Mouse (Mus musculus) CH12.LX (cell line): ENCODE data around the gene Kif28. TPM values are rescaled to one million over a fixed set of nuclear protein-coding genes. Genes with fewer than 3 reads are reported as not detected.
A peak's percentile ranks its signal among the peaks of the same experiment; 100 is the strongest.

ENCODE experiments used
- DNase-seq: peaks from one replicate; pipeline ENCODE4 v3.0.0-alpha.2; 2013; ENCODE audit errors: extremely low read depth
- H3K27ac ChIP-seq: 2 replicates; pipeline ENCODE4 v1.5.1; 2012; ENCODE audit warnings: low read depth, mild to moderate bottlenecking, control low read depth, moderate library complexity; ENCODE audit not compliant: insufficient read depth
- H3K27me3 ChIP-seq: replicated peaks from 2 replicates; pipeline ENCODE3; 2012; ENCODE audit warnings: inconsistent platforms
- H3K36me3 ChIP-seq, 2 experiments: replicated peaks in 1 of 2; 2 replicates each; pipeline versions ENCODE3 to v1.6.1; 2012; ENCODE audit warnings: inconsistent platforms in 1 of 2, low read length in 1 of 2, mild to moderate bottlenecking in 1 of 2, mixed read lengths in 1 of 2, moderate library complexity in 1 of 2; ENCODE audit not compliant: control insufficient read depth in 1 of 2, insufficient read depth in 1 of 2
- H3K4me1 ChIP-seq, 2 experiments: 2 replicates each; pipeline ENCODE4 v1.6.1; 2012; ENCODE audit warnings: inconsistent platforms in 1 of 2, moderate library complexity in 1 of 2; ENCODE audit not compliant: insufficient read depth in 2 of 2, control insufficient read depth in 1 of 2
- H3K4me2 ChIP-seq: 2 replicates; pipeline ENCODE4 v1.6.1; 2012; ENCODE audit warnings: low read depth, mild to moderate bottlenecking, control low read depth; ENCODE audit not compliant: poor library complexity, insufficient read depth, severe bottlenecking
- H3K4me3 ChIP-seq, 3 experiments: fragments of 150-350 bp in 1 of 3; sonication (generic) in 1 of 3; replicated peaks in 1 of 3; 2 replicates each; pipeline versions ENCODE3 to v1.5.1; 2011 to 2012; ENCODE audit warnings: low read depth in 2 of 3, low read length in 2 of 3, mild to moderate bottlenecking in 2 of 3, moderate library complexity in 2 of 3, control low read depth in 1 of 3, improper control_type of control experiment in 1 of 3, inconsistent platforms in 1 of 3, mixed read lengths in 1 of 3; ENCODE audit not compliant: poor library complexity in 1 of 3
- H3K79me2 ChIP-seq: replicated peaks from 2 replicates; pipeline ENCODE4 v1.6.1; 2012; ENCODE audit warnings: mild to moderate bottlenecking, moderate library complexity; ENCODE audit not compliant: control insufficient read depth, poor library complexity, insufficient read depth, severe bottlenecking; ENCODE audit errors: extremely low read depth
- H3K9ac ChIP-seq: 2 replicates; pipeline ENCODE4 v1.6.1; 2012; ENCODE audit warnings: low read depth, mild to moderate bottlenecking, control low read depth, moderate library complexity; ENCODE audit not compliant: insufficient read depth
- H3K9me3 ChIP-seq: replicated peaks from 2 replicates; pipeline ENCODE3; 2012; ENCODE audit warnings: low read length, inconsistent platforms, mixed read lengths
- BHLHE40 ChIP-seq: IDR thresholded peaks from 2 replicates; pipeline ENCODE4 v1.6.1; 2011; ENCODE audit warnings: mild to moderate bottlenecking, low read depth, low read length, improper control_type of control experiment
- CHD2 ChIP-seq: IDR thresholded peaks from 2 replicates; pipeline ENCODE4 v1.6.1; 2011; ENCODE audit warnings: low read length, improper control_type of control experiment
- ELF1 ChIP-seq: IDR thresholded peaks from 2 replicates; pipeline ENCODE4 v1.6.1; 2014; ENCODE audit warnings: low read depth, mild to moderate bottlenecking, inconsistent platforms, low read length, improper control_type of control experiment
- EP300 ChIP-seq: IDR thresholded peaks from 2 replicates; pipeline ENCODE4 v1.6.1; 2011; ENCODE audit warnings: low read length, improper control_type of control experiment
- ETS1 ChIP-seq: conservative IDR thresholded peaks from 2 replicates; pipeline ENCODE4 v1.6.1; 2012; ENCODE audit warnings: low read depth, mild to moderate bottlenecking, inconsistent platforms, low read length, improper control_type of control experiment, moderate library complexity
- GABPA ChIP-seq: IDR thresholded peaks from 2 replicates; pipeline ENCODE4 v1.6.1; 2012; ENCODE audit warnings: low read depth, low read length, improper control_type of control experiment, inconsistent platforms; ENCODE audit not compliant: insufficient replicate concordance
- HCFC1 ChIP-seq: IDR thresholded peaks from 2 replicates; pipeline ENCODE4 v1.6.1; 2012; ENCODE audit warnings: low read depth, mild to moderate bottlenecking, inconsistent platforms, low read length, improper control_type of control experiment
- IRF4 ChIP-seq: IDR thresholded peaks from 2 replicates; pipeline ENCODE4 v1.6.1; 2014; ENCODE audit warnings: low read depth, mild to moderate bottlenecking, inconsistent platforms, low read length, improper control_type of control experiment
- JUND ChIP-seq: conservative IDR thresholded peaks from 2 replicates; pipeline ENCODE4 v1.6.1; 2011; ENCODE audit warnings: low read depth, low read length, improper control_type of control experiment
- MAFK ChIP-seq: IDR thresholded peaks from 2 replicates; pipeline ENCODE4 v1.6.1; 2011; ENCODE audit warnings: low read length, improper control_type of control experiment; ENCODE audit not compliant: insufficient replicate concordance
- MAX ChIP-seq: IDR thresholded peaks from 2 replicates; pipeline ENCODE4 v1.6.1; 2011; ENCODE audit warnings: low read length, improper control_type of control experiment
- MEF2A ChIP-seq: IDR thresholded peaks from 2 replicates; pipeline ENCODE4 v1.6.1; 2014; ENCODE audit warnings: low read depth, mild to moderate bottlenecking, inconsistent platforms, low read length, improper control_type of control experiment, borderline replicate concordance
- MXI1 ChIP-seq: IDR thresholded peaks from 2 replicates; pipeline ENCODE4 v1.6.1; 2011; ENCODE audit warnings: mild to moderate bottlenecking, low read depth, low read length, improper control_type of control experiment
- MYC ChIP-seq: IDR thresholded peaks from 2 replicates; pipeline ENCODE4 v1.6.1; 2011; ENCODE audit warnings: low read depth, mild to moderate bottlenecking, improper control_type of control experiment, low read length
- NELFE ChIP-seq: IDR thresholded peaks from 2 replicates; pipeline ENCODE4 v1.6.1; 2011; ENCODE audit warnings: low read depth, low read length, improper control_type of control experiment
- PAX5 ChIP-seq: IDR thresholded peaks from 2 replicates; pipeline ENCODE4 v1.6.1; 2012; ENCODE audit warnings: low read length, inconsistent platforms, mixed read lengths
- RCOR1 ChIP-seq: conservative IDR thresholded peaks from 2 replicates; pipeline ENCODE4 v1.6.1; 2012; ENCODE audit warnings: low read depth, mild to moderate bottlenecking, inconsistent platforms, low read length, improper control_type of control experiment
- SIN3A ChIP-seq: IDR thresholded peaks from 2 replicates; pipeline ENCODE4 v1.6.1; 2012; ENCODE audit warnings: low read length, improper control_type of control experiment, inconsistent platforms
- SMC3 ChIP-seq: IDR thresholded peaks from 2 replicates; pipeline ENCODE4 v1.6.1; 2011; ENCODE audit warnings: low read depth, low read length, improper control_type of control experiment
- TBP ChIP-seq: conservative IDR thresholded peaks from 2 replicates; pipeline ENCODE4 v1.6.1; 2011; ENCODE audit warnings: low read depth, low read length, improper control_type of control experiment
- TCF12 ChIP-seq: IDR thresholded peaks from 2 replicates; pipeline ENCODE4 v1.6.1; 2014; ENCODE audit warnings: low read depth, mild to moderate bottlenecking, inconsistent platforms, low read length, improper control_type of control experiment
- dilution Hi-C: fragments of 300-500 bp; cut with MboI; formaldehyde crosslinking; loops from 2 replicates; pipeline ENCODE4 v1.14.3; 2020; ENCODE audit warnings: low sequenced_read_pairs; ENCODE audit not compliant: extremely low pct_unique_long_range_greater_than_20kb, extremely low pct_ligation_motif_present
- in situ Hi-C: fragments of 300-500 bp; cut with MboI; formaldehyde crosslinking; loops from 3 replicates; pipeline ENCODE4 v1.14.3; 2019; ENCODE audit warnings: low sequenced_read_pairs, low pct_ligation_motif_present, low pct_unique_long_range_greater_than_20kb, mixed read lengths
- polyA plus RNA-seq: library from polyadenylated mRNA; unstranded; fragments of >175 nt; gene quantifications from 2 replicates; pipeline ENCODE4 v1.2.1, GENCODE M21; 2012; ENCODE audit warnings: low read depth; ENCODE audit not compliant: insufficient read length
- total RNA-seq, 2 experiments: library from RNA; depleted of rRNA; stranded (reverse); fragments of 300-350 nt in 1 of 2; fragments of >200 nt in 1 of 2; gene quantifications; 2 replicates each; pipeline ENCODE4 v1.2.3; 2012 to 2014

Kif28 gene
- total RNA-seq (2012; rRNA removed) (0.04 TPM in 1 of 2 replicates, not detected in the other), total RNA-seq (2014; rRNA removed) (not detected in 2 replicates), polyA plus RNA-seq (0.07 and 0.11 TPM in 2 replicates)

GRCm38 (mm10) chr1:179745171-179745570 is at the start of gene Kif28:
TSS of gene Kif28 (minus strand) at chr1:179745271.
- H3K9me3 ChIP-seq: no peaks in the 10 kb centered on the region
- peaks cover 0 to 9% of the 10 kb centered on the region in 2 experiments; a peak in 2 of 4 replicates for H3K4me1 ChIP-seq
- no peak within 1 kb of the TSS for H3K4me3 ChIP-seq
- TF ChIP-seq CHD2: no peak
- no peak for TF ChIP-seq PAX5
- no peak for TF ChIP-seq GABPA
- no peak for DNase-seq
- no peak within 1 kb of the TSS for H3K4me2 ChIP-seq
- peaks cover 49 to 72% of the 10 kb centered on the region in 2 experiments for H3K36me3 ChIP-seq
- peaks cover 18% of the 10 kb centered on the region for H3K79me2 ChIP-seq
- dilution Hi-C loops (no loop called here), in situ Hi-C loops (no loop called here)
- no peak within 1 kb of the TSS for H3K27ac ChIP-seq
- no peaks in the 10 kb centered on the region for H3K27me3 ChIP-seq
- H3K9ac ChIP-seq: no peak within 1 kb of the TSS

GRCm38 (mm10) chr1:179787281-179787680 is 42.2 kb upstream of the Kif28 start:
- peak; percentile 59 for TF ChIP-seq ELF1
- TF ChIP-seq MEF2A: peak; percentile 53
- TF ChIP-seq EP300: peak; percentile 84
- TF ChIP-seq GABPA: no peak
- TF ChIP-seq SIN3A: peak; percentile 40; the same call in 1 of the 2 replicates
- peak; percentile 60; the same call in 1 of the 2 replicates for TF ChIP-seq TCF12
- TF ChIP-seq IRF4: 0 out of 2 replicates have a peak, but pooled peaks have one; percentile 58
- TF ChIP-seq MXI1: peak; percentile 81; the same call in 1 of the 2 replicates
- peak; percentile 90 for TF ChIP-seq MAX
- peak; percentile 44; the same call in 1 of the 2 replicates for TF ChIP-seq TBP
- no peak for TF ChIP-seq NELFE
- TF ChIP-seq ETS1: peak; percentile 34; the same call in 1 of the 2 replicates
- TF ChIP-seq CHD2: no peak
- TF ChIP-seq SMC3: no peak
- TF ChIP-seq BHLHE40: peak; percentile 46; the same call in 1 of the 2 replicates
- TF ChIP-seq MAFK: 0 out of 2 replicates have a peak, but pooled peaks have one; percentile 14
- 0 out of 2 replicates have a peak, but pooled peaks have one; percentile 14 for TF ChIP-seq JUND
- TF ChIP-seq HCFC1: peak; percentile 29; the same call in 1 of the 2 replicates
- no peak for TF ChIP-seq RCOR1
- peak; percentile 98 for TF ChIP-seq MYC
- dilution Hi-C loops (no loop called here), in situ Hi-C loops (no loop called here)
- peak overlapping the region; percentile 92 for H3K4me2 ChIP-seq
- peak overlapping the region; percentile 66 for H3K27ac ChIP-seq
- H3K9me3 ChIP-seq: no peaks in the 10 kb centered on the region
- DNase-seq: peak; percentile 86
- peak overlapping the region in 1 of 3 experiments; percentile 39 for H3K4me3 ChIP-seq
- H3K4me1 ChIP-seq: peaks cover 4 to 53% of the 10 kb centered on the region in 2 experiments; a peak in 3 of 4 replicates
- H3K27me3 ChIP-seq: no peaks in the 10 kb centered on the region
- H3K36me3 ChIP-seq: peaks cover 36 to 46% of the 10 kb centered on the region in 2 experiments
- H3K9ac ChIP-seq: peak overlapping the region; percentile 63
- peaks cover 16% of the 10 kb centered on the region for H3K79me2 ChIP-seq
